Mouse (Mus musculus) kidney, postnatal 36 days (tissue): ENCODE data around the gene Zfp839.

Source experiments
- DNase-seq, 2 experiments: peaks; one replicate each; pipeline ENCODE4 v3.0.0; 2021 to 2022; ENCODE audit warnings: mixed read lengths in 2 of 2

The Zfp839 gene

DNA sequence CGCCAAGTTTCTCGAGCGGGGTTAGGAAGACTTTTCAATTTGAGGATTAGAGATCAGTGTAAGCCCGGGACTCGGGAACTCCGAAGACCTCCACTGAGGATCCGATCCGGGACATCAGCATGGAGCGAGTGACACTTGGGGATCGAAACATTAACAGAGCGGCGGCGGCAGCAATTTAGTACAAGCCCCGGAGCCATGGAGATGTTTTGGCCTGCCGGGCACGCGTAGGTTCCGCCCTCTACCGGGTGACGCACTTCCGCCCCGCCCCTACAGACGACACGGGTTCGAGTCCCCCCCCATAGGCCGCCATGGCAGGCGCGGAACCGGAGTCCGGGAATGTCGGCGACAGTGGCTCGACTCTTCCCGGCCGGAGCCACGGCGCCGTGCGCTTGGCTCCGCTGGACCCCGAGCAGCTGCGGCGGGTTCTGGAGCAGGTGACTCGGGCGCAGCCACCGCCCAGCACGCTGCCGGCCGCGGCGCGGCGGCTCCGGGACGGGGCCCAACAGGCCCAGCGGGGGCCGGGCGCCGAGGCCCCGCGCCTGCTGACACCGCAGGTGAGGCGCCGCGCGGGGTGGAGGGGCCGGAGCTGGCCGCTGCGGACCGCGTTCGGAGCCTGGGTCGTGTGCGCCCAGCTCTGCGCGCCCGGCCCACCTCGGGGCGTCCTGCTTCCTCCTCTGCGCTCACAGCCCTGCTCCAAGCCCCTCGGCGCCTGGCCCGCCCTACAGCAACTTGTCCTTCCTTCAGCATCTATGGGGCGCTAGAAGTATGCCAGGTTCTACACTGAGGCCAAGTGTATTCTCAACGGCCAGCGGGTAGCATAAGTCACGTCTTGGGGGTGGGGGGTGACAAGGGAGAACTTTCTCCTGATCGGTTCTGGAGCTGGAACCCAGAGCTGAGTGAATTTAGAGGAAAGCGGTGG, at the start of gene Zfp839:
Gene Zfp839, plus strand, starts transcription at position 244 of the 919 bp plus-strand sequence.
- peak; percentile 89 to 93 for DNase-seq

DNA sequence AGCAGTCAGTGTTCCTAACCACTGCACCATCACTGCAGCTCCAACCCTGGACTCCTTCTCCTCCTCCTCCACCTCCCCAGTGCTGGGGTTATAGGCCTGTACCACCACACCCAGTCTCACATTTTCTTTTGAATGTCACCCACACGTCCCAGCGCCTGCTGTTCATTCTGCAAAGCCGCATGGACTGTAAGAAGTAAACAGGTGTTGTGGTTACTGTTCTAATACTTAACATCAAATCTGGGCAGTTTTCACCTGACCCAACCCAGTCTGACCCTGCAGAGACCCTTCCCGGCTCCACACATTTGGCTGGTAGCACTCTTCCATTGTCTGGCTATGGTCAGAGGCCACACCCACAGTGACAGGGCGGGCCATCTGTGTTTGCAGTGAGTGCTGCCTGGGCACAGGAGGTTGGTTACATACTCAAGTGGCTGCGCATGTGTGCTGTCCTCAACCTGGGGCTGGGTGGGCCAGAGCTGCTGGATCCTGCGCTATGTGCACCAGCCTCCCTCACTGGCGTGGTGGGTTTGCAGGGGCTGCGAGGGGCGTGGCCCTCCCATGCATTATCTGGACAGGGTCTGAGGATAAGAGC, 48.1 kb upstream of the Zfp839 start:
- DNase-seq = no peak

DNA sequence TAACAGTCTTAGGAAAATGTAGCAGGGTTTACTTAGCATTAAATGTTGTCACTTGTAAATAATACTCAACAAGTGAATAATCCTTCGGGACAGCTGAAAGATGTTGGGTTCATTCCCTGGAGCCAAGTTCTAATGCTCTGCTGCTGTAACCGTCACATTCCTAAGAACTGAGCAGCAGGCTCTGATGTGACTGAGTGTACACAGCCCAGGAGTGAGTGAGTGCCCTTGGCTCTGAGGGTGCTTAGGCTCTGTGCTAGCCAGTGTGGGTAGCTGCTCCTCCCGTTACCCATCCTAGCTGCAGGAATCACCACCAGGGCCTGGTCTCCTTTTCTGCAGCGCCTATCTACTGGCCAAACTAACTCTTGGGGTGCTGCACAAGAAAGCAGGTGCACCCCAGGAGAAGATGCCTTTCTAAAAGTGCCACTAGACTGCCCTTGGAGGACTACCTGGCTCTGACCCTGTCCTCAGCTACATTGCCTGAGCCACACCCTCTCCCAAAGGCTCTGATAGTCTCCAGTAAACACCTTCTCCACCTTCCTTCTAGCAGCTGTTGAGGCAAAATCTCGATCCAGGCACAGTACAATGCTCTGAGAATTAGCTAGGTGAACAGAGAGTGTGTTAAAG, 47.3 kb upstream of the Zfp839 start:
- no peak for DNase-seq

DNA sequence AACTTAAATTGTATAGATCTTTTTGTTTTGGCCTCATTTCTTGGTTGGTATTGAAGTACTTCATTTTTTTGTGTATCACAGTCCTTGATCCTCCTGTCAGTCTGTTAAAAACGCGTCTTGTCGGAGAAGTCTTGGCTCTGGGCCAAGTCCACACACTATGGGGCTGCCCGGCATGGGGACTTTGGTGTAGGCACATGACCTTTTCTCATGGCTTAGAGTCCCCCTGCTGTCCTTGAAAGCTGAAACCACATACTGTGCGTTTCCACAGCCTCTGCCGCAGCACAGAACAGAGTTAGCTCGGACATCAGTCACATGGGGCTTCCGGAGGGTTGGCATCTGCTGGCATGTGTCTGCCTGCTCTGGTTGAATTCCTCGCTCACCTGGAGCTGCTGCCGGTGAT, 45.8 kb upstream of the Zfp839 start:
- DNase-seq = peak in 1 of 2 experiments; percentile 43

DNA sequence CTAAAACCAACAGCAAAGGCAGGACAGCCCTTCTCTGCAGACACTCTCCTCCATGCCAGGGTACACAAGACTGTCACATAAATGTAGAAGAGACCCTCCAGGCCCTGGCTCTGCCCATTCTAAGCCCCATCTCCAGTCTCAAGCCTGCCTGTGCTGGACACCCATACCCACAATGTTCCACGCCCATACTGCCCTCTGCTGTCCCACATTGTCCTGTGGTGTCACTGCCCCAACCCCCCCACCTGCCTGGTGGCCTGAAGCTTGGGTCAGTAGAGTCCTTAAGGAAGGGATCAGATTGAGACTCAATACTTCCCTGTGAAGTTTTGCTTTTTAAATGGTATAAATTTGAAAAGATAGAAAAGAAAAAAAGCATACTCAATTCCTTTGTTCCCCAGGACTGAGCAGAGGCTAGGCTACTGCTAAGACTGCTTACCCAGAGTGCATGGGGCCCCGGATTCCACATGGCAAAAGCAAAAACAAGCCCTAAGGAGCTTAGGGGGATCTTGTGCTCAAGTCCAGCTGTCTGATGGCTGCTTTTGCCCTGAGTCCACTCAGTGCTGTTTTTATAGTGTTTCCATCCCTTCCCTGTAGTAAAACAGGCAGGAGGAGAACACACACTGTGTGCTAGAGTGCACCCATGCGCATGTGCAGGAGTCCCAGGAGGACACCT, 43.6 kb upstream of the Zfp839 start:
- peak; percentile 47 to 76 for DNase-seq

DNA sequence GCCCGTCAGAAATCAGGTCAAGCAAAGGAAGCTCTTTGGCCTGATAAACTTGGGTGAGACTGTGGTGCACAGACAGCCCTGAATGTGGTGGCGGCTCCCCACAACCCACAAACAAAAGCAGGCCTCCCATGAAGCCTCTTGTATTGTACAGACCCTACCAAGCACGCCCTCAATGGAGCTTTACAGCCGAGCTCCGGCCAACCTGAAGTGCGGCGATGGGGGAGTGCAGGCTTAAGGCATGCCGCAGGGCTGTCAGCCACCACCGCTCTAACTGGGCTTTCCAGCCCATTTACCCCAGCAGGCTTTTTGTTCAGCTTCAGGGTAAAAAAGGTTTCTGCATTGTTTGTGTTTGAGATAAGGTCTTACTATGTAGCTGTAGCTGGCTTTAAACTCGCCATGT, 41.6 kb upstream of the Zfp839 start:
- DNase-seq = no peak

DNA sequence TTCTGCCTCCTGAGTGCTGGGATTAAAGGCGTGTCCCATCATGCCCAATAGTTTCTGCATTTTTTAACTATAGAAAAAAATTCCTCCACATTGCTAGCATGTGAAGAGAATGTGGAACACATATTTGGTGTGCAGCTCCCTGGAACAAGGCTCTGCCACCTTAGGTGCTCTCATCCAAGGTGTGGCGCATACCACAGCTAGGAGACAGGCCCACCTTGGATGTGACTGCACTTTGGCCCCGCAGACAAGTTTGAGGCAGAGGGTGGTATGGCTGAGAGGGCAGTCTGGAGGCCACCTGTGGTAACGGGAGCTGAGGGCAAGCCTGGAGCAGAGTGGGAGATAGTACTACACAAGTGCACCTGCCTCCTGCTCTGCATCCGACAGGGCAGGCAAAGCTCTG, 41.2 kb upstream of the Zfp839 start:
- no peak for DNase-seq

DNA sequence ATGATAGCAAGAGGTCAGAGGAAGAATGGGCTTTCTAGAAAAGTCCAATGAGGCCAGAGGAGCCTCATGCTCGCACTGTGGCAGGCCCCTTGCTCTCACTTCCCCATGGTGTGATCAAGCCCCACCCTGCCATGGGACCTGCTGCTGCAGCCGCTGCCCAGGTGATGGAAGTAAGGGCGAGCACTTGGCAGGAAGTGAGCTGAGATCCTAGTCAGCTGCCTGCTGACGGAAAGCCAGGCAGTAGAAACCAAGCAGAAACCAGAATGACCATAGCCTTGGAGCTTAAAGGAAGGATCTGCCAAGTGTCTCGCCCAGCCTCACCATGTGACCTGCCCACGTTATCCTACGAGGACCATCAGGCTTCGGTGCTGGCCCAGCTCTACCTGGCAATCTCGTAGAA, 36.9 kb upstream of the Zfp839 start:
- no peak for DNase-seq

DNA sequence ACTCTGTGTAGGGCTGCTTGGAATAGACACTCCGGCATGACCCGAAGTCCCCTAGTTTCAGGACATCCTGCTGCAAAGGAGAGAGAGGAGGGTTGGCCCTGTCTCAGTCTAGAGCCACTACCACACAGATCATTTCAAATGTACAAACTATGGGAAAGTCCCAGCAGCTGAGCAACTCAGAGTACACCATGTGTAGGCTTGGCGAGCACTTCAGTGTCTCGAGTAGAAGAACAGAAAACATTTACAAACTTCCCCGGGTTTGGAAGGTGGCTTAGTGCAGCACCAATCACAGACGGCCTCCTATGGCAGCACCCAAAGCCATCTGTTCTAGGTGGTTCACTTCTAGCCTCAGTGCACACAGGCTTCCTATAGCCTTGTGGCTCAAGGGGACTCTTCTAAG, 36.4 kb upstream of the Zfp839 start:
- no peak for DNase-seq

DNA sequence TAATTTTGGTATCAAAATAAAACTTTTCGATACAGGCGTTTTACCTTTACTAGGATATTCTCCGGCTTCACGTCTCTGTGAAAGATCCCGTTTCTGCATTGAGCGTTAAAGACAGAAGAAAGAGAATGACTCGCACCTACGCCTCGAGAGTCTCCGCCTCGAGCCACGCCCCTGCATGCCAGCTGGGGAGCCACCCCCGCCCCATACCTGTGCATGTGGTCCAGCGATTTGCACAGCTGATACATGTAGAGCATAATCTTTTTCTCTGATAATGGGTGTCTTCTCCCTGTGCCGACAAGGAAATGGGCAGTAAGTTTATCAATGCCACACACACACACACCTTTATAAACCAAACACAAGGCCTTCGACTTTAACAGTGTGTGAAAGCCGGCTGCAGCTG, 35.1 kb upstream of the Zfp839 start:
- DNase-seq = no peak

DNA sequence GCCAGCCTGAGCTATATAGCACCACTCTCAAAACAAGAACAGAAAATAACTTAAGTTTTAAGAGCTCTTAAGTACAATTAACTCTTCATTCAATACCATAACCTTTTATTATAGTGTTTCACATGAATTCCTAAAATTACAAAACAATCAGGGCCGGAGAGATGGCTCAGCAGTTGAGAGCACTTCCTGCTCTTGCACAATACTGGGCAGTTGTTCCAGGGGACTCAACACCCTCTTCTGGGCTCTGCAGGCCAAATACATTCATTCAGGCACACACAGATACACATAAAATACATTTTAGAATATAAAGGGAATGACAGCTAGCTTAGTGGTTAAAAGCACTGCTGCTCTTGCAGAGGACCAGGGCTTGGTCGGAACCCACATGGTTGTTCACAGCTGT, 33.2 kb upstream of the Zfp839 start:
- DNase-seq = no peak

DNA sequence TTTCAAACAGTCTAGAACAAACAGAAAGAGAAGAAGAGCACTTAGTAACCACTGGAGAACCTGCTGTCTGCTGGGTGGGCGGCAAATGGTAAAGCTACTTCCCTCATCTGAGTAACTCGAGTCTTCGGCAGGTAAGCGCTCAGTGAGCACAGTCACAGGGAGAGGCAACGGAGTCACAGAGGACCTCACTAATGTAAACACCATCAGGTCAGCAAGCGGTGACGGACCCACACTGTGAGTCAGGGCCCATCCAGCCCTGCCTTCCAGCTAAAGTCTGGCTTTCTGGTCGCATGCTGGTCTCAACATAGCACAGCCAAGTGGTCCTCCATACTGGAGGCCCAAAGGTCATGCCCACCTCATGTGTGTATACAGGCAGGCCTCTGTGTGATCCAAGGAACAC, 30.7 kb upstream of the Zfp839 start:
- DNase-seq = no peak

DNA sequence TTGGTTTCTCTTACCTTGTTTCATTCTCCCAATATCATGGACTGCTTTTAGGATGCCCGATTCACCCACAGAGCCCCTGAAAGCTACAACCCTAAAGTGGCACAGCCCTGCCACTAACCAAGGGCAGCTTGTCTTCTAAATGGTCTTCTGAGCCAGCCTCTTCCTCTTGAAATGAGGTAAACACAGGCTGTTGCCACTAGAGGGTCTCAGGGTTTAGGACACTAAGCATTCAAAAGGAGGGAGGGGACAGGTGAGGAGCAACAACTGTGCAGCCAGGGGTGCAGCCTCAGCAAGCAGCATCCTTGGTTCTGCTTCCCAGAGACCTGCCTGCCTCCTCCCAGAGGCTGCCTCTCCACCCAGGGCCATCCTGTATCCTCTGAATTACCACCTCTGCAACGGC, 28.3 kb upstream of the Zfp839 start:
- DNase-seq = no peak

DNA sequence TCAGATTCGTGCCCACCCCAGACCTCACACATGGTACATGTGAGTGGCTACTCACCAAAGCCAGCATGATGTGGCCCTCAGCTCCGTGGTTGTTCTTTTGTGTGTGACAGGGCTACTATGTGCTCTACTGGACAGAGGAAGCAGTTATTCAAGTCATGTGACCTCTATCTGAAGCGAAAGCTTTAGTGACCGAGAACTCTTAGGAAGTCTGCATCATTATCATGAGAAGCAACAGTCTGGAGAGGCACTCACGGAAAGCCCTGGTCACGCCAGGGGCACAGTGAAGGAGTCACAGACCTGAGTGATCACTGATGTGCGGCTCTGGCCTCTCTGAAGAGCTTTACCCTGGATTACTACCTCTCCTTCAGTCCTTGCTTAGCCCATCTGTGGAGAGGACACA, 27.7 kb upstream of the Zfp839 start:
- no peak for DNase-seq

DNA sequence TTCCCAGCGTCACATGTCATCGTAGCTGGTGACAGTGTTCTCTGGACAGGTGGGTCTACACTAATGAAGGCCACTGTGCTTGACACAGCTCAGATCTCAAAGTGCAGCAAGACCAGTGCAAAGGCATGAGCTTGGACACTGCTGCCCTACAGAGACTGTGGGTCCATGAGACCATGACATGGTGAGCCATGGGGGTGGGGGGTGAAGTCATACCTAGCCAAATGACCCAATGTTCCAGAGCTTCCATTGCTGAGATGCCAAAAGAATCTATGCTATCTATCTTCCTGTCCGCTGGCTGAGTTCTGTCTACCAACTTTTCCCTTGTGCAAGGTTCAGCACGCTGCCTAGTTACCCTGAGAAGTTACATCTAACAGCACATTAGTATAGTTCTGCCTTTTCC, 21.1 kb upstream of the Zfp839 start:
- no peak for DNase-seq

DNA sequence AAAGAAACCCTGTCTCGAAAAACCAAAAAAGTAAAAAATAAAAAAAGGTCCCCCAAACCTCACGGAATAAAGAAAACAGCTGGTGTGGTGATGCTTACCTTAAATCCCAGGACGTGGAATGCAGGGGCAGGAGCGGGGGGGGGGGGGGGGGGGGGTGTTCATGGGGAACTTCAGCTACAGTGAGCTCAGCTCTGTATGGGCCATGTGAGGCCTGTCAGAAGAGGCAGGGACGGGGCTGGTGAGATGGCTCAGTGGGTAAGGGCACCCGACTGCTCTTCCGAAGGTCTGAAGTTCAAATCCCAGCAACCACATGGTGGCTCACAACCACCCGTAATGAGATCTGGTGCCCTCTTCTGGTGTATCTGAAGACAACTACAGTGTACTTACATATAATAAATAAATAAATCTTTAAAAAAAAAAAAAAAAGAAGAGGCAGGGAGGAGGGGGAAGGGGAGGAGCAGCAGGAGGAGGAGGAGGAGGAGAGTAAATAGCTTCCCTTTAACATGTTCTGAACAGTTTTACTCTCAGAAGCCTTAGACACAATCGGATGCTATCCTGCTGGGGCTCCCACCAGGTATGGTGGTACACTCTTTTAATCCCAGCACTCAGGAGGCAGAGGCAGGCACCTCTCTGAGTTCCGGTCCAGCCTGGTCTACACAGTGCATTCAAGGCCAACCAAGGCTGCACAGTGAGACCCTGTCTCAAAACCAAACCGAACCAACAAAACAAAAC, 19.6 kb upstream of the Zfp839 start:
- DNase-seq = no peak

DNA sequence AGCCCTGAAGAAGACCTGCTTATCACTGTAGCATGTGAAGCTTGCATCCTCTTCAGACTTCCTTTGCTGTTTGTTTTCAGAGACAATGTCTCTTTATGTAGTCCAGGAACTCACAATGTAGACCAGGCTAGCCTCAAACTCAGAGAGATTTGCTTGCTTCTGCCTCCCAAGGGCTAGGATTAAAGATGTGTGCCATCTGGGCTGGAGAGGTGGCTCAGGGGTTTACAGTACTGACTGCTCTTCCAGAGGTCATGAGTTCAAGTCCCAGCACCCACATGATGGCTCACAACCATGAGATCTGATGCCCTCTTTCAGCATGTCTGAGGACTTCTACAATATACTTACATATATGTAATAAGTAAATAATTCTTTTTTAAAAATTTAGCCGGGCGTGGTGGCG, 14.9 kb upstream of the Zfp839 start:
- DNase-seq = no peak

DNA sequence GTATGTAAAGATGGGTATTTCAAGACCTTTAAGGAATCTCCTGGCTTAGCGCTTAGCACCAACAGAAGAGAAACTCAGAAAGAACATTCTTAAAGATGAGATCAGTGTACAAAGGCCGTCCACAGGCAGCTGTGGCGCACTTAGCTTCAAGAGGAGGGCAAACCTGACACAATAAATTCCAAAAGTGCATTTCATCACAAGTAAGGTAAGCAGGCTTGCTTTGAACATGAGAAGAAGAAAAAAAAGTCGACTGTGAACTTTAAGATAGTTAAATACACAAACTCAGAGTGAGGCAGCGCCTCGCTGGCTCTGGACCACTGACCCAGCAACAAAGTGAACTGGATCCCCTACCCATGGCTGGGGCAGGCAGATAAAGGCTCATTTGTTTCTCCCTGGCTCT, 13.3 kb upstream of the Zfp839 start:
- peak in 1 of 2 experiments; percentile 15 for DNase-seq

DNA sequence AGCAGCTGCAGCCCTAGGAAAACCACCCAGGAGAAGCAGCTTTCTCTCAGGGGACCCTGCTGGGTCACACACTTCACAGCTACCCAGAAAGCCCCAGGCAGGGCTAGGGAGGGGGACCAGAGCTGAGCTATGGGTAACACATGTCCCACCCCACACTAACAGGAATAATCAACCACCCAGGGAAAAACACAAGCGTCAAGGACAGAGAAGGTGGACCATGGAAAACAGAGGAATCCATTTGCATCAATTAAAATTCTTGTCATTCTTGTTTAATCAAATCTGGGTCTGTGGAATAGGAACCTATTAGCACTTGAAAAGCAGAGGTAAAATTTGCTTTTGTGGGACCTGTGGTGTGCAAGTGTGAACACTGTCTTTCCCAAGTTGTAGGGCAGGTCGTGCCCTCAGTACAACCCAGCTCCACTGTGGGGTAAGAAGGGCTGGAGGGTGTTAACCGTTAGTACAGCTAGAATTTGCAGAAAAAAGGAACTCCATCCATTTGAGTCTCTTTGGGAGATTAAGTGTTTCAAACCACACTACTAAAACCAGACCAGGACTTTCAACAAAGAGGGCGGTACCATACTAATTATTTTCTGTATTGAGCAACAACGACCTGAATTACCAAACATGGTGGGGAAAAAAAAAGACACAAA, 12.7 kb upstream of the Zfp839 start:
- DNase-seq = peak; percentile 46 to 58

DNA sequence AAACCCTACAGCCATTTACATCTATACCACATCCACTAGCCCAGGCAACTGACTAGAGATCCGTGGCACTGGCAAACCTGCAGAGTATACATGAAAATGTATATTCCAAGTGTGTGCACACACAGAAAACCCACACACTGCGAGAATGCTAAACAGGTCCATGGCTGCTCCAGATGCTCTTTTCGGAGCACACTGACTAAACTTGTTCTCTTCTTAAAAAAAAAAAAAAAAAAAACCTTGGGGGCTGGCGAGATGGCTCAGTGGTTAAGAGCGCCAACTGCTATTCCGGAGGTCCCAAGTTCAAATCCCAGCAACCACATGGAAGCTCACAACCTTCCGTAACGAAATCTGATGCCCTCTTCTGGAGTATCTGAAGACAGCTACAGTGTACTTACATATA, 12.2 kb upstream of the Zfp839 start:
- no peak for DNase-seq

DNA sequence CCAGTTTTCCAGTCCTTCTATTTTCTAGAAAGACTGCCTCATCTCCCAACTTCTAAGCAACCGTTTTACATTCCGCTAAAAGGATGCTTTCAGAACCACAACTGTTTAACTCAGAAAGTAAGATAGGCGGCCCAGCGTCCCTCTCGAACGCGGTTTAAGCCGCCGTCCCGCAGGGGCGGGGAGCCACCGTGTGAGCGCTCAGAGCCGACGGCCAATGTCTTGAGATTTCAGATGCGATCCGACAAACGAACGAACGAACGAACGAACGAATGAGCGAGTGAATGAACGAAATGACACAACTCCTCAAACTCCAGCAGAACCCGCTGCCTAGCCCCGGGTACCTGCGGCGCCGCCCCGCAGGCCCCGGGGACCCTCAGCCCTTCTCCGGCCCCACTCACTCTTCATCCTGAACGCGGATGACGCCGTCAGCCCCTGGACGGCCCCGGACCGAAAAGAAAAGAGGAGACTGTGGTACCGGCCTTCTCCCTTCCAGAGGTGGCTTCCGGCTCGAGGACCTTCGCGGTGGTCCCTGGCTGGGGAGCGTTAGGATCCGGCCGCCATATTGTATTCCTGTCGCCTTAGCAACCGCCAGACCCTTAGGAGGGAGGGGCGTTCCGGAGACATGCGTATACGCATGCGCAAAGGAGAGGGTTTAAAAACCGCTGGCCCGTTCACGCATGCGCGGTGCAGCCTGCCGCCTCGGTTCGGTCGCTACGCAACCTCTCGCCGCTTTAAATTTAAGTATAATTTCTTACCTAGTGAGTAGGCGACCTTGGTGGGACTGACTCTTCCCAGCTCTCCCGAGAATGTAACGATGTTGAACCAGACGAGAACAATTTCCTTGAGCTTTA, 9.5 kb upstream of the Zfp839 start, which contains the start of gene Mok:
Gene Mok, minus strand, starts transcription at position 592 of the 851 bp plus-strand sequence.
- DNase-seq = peak; percentile 94 to 96
